12 mouse cellular contexts compared by ENCODE assay signal in genomic region chr7:112289990-112290389, GRCm38 (mm10).
DNase-seq lines count a peak whose midpoint lies in the region; ATAC-seq and TF ChIP-seq lines count a peak whose summit lies in the region.
"Had no signal": no experiment of that assay in that cellular context is flagged by ENCODE, and none has a peak within 500 bp of the region (broad histone marks: within the 10 kb centered on the region; RNA-seq: fewer than 3 reads in every experiment).

No protein-coding gene starts in this region.

- TF ChIP-seq EP300 in stomach, postnatal 0 days (optimal IDR thresholded peaks at IDR 0.05), result no peak

- TF ChIP-seq CTCF in stomach, postnatal 0 days (IDR thresholded peaks at IDR 0.05; ENCODE audit: low read depth), result no peak

- no peaks in the 10 kb centered on the region for H3K9me3 ChIP-seq in stomach, postnatal 0 days (ENCODE audit: control insufficient read depth, low read length)
- H3K9me3 ChIP-seq: intestine, embryonic 15.5 days; limb, embryonic 15.5 days; neural tube, embryonic 12.5 days had no signal

- H3K36me3 ChIP-seq in stomach, postnatal 0 days (ENCODE audit: control insufficient read depth, insufficient read depth, low read length), result no peaks in the 10 kb centered on the region
- H3K36me3 ChIP-seq: intestine, embryonic 15.5 days; limb, embryonic 15.5 days; neural tube, embryonic 12.5 days had no signal

- H3K9ac ChIP-seq in stomach, postnatal 0 days (ENCODE audit: low read length), result no peak overlapping the region
- H3K9ac ChIP-seq: intestine, embryonic 15.5 days; limb, embryonic 15.5 days; neural tube, embryonic 12.5 days had no signal

- no peaks in the 10 kb centered on the region for H3K27me3 ChIP-seq in stomach, postnatal 0 days (ENCODE audit: control insufficient read depth, insufficient read depth, low read length)
- H3K27me3 ChIP-seq: intestine, embryonic 15.5 days; limb, embryonic 15.5 days; neural tube, embryonic 12.5 days had no signal

- peaks cover 4% of the 10 kb centered on the region; the same call in 1 of the 2 replicates for H3K4me1 ChIP-seq in stomach, postnatal 0 days (replicated peaks; ENCODE audit: control insufficient read depth, insufficient read depth)

- peak overlapping the region; percentile 30; the same call in 1 of the 2 replicates for H3K27ac ChIP-seq in stomach, postnatal 0 days (replicated peaks)
- H3K27ac ChIP-seq: intestine, embryonic 15.5 days; limb, embryonic 15.5 days; neural tube, embryonic 12.5 days had no signal

- H3K4me3 ChIP-seq in stomach, postnatal 0 days (ENCODE audit: low read depth, low read length), result no peak overlapping the region
- H3K4me3 ChIP-seq: intestine, embryonic 15.5 days; limb, embryonic 15.5 days; neural tube, embryonic 12.5 days had no signal

- no peak for ATAC-seq in stomach, postnatal 0 days (ENCODE audit: low FRiP score, low TSS enrichment)
- ATAC-seq: intestine, embryonic 15.5 days had no signal

- no peak overlapping the region for H3K4me2 ChIP-seq in stomach, postnatal 0 days (replicated peaks; ENCODE audit: low read depth)
- H3K4me2 ChIP-seq: intestine, embryonic 15.5 days; limb, embryonic 15.5 days; neural tube, embryonic 12.5 days had no signal

- peak; percentile 53 for DNase-seq in urinary bladder, postnatal 14 days (ENCODE audit: low spot score)
- DNase-seq in urinary bladder, postnatal 4 days (ENCODE audit: low spot score in 2 of 2), result no peak
- DNase-seq in heart, adult 18-20 months, result peak; percentile 67 to 68
- DNase-seq in heart, postnatal 25 days (ENCODE audit: low spot score), result peak; percentile 62
- DNase-seq in stomach, postnatal 0 days (ENCODE audit: low spot score), result peak; percentile 29
- no peak for DNase-seq in thymus, postnatal 25 days
- DNase-seq in ovary, postnatal 10 days (ENCODE audit: low spot score), result no peak
- no peak for DNase-seq in kidney, postnatal 14 days
- DNase-seq: right cerebral cortex, adult 18-20 months had no signal

- WGBS in stomach, postnatal 0 days, result 31% methylated on average over 4 of the region's 4 CpGs

- intact Hi-C loops in heart, postnatal 25 days (cut with DNase I), result no loop called here

Comparison
In these comparisons a context has a peak if more than half of its experiments do, and no peak if none do; other contexts are left out.
1. DNase-seq: peak in urinary bladder, postnatal 14 days (single experiment), heart, adult 18-20 months (2 of 2), heart, postnatal 25 days (single experiment) and stomach, postnatal 0 days (single experiment); none in urinary bladder, postnatal 4 days (0 of 2), thymus, postnatal 25 days (single experiment), ovary, postnatal 10 days (single experiment) and kidney, postnatal 14 days (single experiment).